Mouse (Mus musculus) intestine, postnatal 0 days (tissue): ENCODE data around the gene Rngtt. TPM values are rescaled to one million over a fixed set of nuclear protein-coding genes. Genes with fewer than 3 reads are reported as not detected.
A peak's percentile ranks its signal among the peaks of the same experiment; 100 is the strongest.
"Not testable (repeated sequence)": the region's sequence is repeated elsewhere in the genome, so short reads cannot be mapped to it uniquely, and the experiment has no call there.

Experiments
- ATAC-seq: fragments of 200-750 bp; cut with Nextera tagmentation; 2 replicates; pipeline ENCODE4 v1.8.0; 2017; ENCODE audit warnings: mild to moderate bottlenecking, moderate TSS enrichment, moderate library complexity
- H3K27ac ChIP-seq: fragments of 300-500 bp; sonication (generic); 2 replicates; pipeline ENCODE4 v1.5.1; 2014; ENCODE audit warnings: mild to moderate bottlenecking, low read depth, low read length, moderate library complexity
- H3K27me3 ChIP-seq: fragments of 300-500 bp; sonication (generic); replicated peaks from 2 replicates; pipeline ENCODE4 v1.6.1; 2014; ENCODE audit warnings: low read length, mixed read lengths; ENCODE audit not compliant: control insufficient read depth, insufficient read depth
- H3K36me3 ChIP-seq: fragments of 300-500 bp; sonication (generic); 2 replicates; pipeline ENCODE4 v1.6.1; 2014; ENCODE audit warnings: mild to moderate bottlenecking, moderate library complexity; ENCODE audit not compliant: control insufficient read depth, insufficient read depth
- H3K4me1 ChIP-seq: fragments of 300-500 bp; sonication (generic); replicated peaks from 2 replicates; pipeline ENCODE4 v1.6.1; 2014; ENCODE audit warnings: antibody characterized with exemption, low read length, mixed read lengths; ENCODE audit not compliant: control insufficient read depth, insufficient read depth
- H3K4me2 ChIP-seq: fragments of 300-500 bp; sonication (generic); replicated peaks from 2 replicates; pipeline ENCODE4 v1.6.1; 2014; ENCODE audit warnings: low read depth, mild to moderate bottlenecking, moderate library complexity
- H3K4me3 ChIP-seq: fragments of 300-500 bp; sonication (generic); 2 replicates; pipeline ENCODE4 v1.5.1; 2014; ENCODE audit warnings: low read depth, low read length
- H3K9ac ChIP-seq: fragments of 300-500 bp; sonication (generic); 2 replicates; pipeline ENCODE4 v1.6.1; 2014; ENCODE audit warnings: mild to moderate bottlenecking, low read depth, low read length
- H3K9me3 ChIP-seq: fragments of 300-500 bp; sonication (generic); 2 replicates; pipeline ENCODE4 v1.6.1; 2016; ENCODE audit warnings: mixed run types; ENCODE audit not compliant: control insufficient read depth
- CTCF ChIP-seq: sonication (generic); IDR thresholded peaks from 2 replicates; pipeline ENCODE4 v1.5.1; 2016; ENCODE audit warnings: low read depth, mild to moderate bottlenecking, control low read depth, antibody characterized with exemption, moderate library complexity
- WGBS: fragments of 180-500 bp; shearing (Covaris S2); extraction: QIAGEN DNeasy Blood & Tissue Kit; methylation state at CpG from one replicate; pipeline ENCODE4 v1.1.7; 2014; 5-methylcytosine and 5-hydroxymethylcytosine counted together
- polyA plus RNA-seq: library from polyadenylated mRNA; unstranded; fragments of >200 nt; fragmentation: Nextera tagmentation; extraction: Ambion mirVana; gene quantifications from 2 replicates; pipeline ENCODE4 v1.2.1, GENCODE M21; 2015

The Rngtt gene
- polyA plus RNA-seq, 1 experiment from 2014 or later: 7.7 TPM

- WGBS: 93% methylated on average over 3 of the region's 3 CpGs
- Histone ChIP-seq H3K9me3 (no peaks in the 10 kb centered on the region), H3K27me3 (no peaks in the 10 kb centered on the region), H3K4me1 (no peaks in the 10 kb centered on the region), H3K27ac (no peak overlapping the region), H3K4me3 (no peak overlapping the region), H3K9ac (no peak overlapping the region), H3K36me3 (no peaks in the 10 kb centered on the region), H3K4me2 (no peak overlapping the region)
- no peak for TF ChIP-seq CTCF
- no peak for ATAC-seq
These were observed 136.8 kb downstream of the Rngtt start for GRCm38 (mm10) chr4:33446881-33447280.

DNA sequence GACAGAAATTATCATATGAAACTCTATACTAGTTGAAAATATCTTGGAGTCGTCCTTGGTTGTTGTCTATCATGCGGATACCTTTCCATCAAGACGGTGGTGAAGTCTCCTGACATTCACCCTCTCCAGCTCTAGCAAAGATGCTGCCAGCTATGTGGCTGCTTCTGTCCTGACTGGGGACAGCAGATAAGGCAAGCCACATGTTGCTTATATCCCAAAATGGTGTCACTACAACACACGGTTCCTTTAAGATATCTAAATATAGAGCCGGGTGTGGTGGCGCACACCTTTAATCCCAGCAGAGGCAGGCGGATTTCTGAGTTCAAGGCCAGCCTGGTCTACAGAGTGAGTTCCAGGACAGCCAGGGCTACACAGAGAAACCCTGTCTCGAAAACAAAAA is 140.2 kb downstream of the Rngtt start:
- not testable (repeated sequence) for H3K4me2 ChIP-seq, H3K9me3 ChIP-seq, H3K4me3 ChIP-seq, H3K9ac ChIP-seq, H3K27ac ChIP-seq, ATAC-seq, H3K4me1 ChIP-seq, H3K36me3 ChIP-seq, H3K27me3 ChIP-seq
- WGBS: 89% methylated on average over 8 of the region's 8 CpGs

GRCm38 (mm10) chr4:33459851-33460250 is 149.7 kb downstream of the Rngtt start:
- no peak overlapping the region for H3K4me2 ChIP-seq
- no peak for ATAC-seq
- TF ChIP-seq CTCF: no peak
- no peak overlapping the region for H3K9ac ChIP-seq
- H3K27me3 ChIP-seq: no peaks in the 10 kb centered on the region
- no peaks in the 10 kb centered on the region for H3K9me3 ChIP-seq
- H3K27ac ChIP-seq: no peak overlapping the region
- 89% methylated on average over 3 of the region's 3 CpGs for WGBS
- H3K4me1 ChIP-seq: no peaks in the 10 kb centered on the region
- H3K36me3 ChIP-seq: no peaks in the 10 kb centered on the region; the same call in 1 of the 2 replicates
- no peak overlapping the region for H3K4me3 ChIP-seq

- 74% methylated on average over 1 of the region's 1 CpGs for WGBS
- no peak for TF ChIP-seq CTCF
- H3K4me2 ChIP-seq: no peak overlapping the region
- no peaks in the 10 kb centered on the region for H3K9me3 ChIP-seq
- no peak overlapping the region for H3K4me3 ChIP-seq
- no peak overlapping the region for H3K27ac ChIP-seq
- H3K36me3 ChIP-seq: no peaks in the 10 kb centered on the region
- no peaks in the 10 kb centered on the region for H3K27me3 ChIP-seq
- no peak overlapping the region for H3K9ac ChIP-seq
- no peak for ATAC-seq
- no peaks in the 10 kb centered on the region for H3K4me1 ChIP-seq
These were observed 154.3 kb downstream of the Rngtt start for GRCm38 (mm10) chr4:33464432-33464831.

DNA sequence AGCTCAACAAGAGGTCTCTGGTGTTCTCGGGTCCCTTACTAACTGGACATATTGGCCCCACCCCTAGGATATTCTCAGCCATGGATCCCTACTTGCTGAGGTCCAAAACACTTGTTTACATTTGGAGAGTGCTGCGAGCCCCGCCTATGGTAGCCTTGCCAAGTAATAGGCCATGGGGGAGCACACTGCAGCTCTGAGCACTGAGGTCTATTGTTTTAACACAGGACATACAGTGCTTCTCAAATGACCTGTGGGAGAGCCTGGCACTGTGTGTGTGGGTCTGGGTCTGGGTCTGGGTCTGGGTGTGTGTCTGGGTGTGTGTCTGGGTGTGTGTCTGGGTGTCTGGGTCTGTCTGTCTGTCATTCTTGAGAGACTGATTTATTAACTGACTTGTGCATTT is 155.8 kb downstream of the Rngtt start:
- TF ChIP-seq CTCF: no peak
- no peak for ATAC-seq
- H3K9me3 ChIP-seq: no peaks in the 10 kb centered on the region
- H3K9ac ChIP-seq: no peak overlapping the region
- no peak overlapping the region for H3K27ac ChIP-seq
- H3K36me3 ChIP-seq: no peaks in the 10 kb centered on the region
- H3K4me3 ChIP-seq: no peak overlapping the region
- H3K4me2 ChIP-seq: no peak overlapping the region
- WGBS: 83% methylated on average over 3 of the region's 3 CpGs
- H3K27me3 ChIP-seq: no peaks in the 10 kb centered on the region
- no peaks in the 10 kb centered on the region for H3K4me1 ChIP-seq

DNA sequence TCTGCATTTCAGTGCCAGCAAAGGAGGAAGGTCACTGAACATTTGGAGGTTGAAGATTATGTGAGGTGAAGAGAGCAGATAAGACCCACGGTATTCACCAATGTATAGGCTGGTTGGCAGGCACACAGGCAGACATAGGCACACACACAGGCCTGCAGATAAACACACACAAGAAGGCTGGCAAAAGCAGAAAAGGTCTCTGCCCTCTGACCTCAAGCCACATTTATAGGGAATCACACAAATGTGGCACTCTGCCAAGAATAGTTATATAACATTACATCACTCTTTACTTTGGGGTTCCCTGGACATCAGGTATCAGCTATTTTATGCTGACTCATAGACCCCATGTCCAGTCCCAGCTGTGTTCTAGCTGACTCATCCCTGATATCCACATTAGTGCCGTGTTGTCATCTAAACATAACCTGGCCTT is 156.9 kb downstream of the Rngtt start:
- H3K36me3 ChIP-seq: no peaks in the 10 kb centered on the region
- H3K9me3 ChIP-seq: no peaks in the 10 kb centered on the region
- no peaks in the 10 kb centered on the region for H3K4me1 ChIP-seq
- H3K4me3 ChIP-seq: no peak overlapping the region
- H3K27me3 ChIP-seq: no peaks in the 10 kb centered on the region
- TF ChIP-seq CTCF: no peak
- 40% methylated on average over 2 of the region's 2 CpGs for WGBS
- H3K27ac ChIP-seq: no peak overlapping the region
- no peak overlapping the region for H3K9ac ChIP-seq
- H3K4me2 ChIP-seq: no peak overlapping the region
- ATAC-seq: peak; percentile 38; the same call in 1 of the 2 replicates

- Histone ChIP-seq H3K4me3 (no peak overlapping the region), H3K4me1 (no peaks in the 10 kb centered on the region), H3K4me2 (no peak overlapping the region), H3K36me3 (no peaks in the 10 kb centered on the region), H3K9me3 (no peaks in the 10 kb centered on the region), H3K27me3 (no peaks in the 10 kb centered on the region), H3K9ac (no peak overlapping the region), H3K27ac (no peak overlapping the region)
- ATAC-seq: no peak
- no peak for TF ChIP-seq CTCF
- 64% methylated on average over 1 of the region's 1 CpGs for WGBS
These were observed 157.5 kb downstream of the Rngtt start for GRCm38 (mm10) chr4:33467627-33468026.
